Mouse (Mus musculus) embryonic facial prominence, embryonic 11.5 days (tissue): ENCODE data around the gene Olfr1029. TPM values are rescaled to one million over a fixed set of nuclear protein-coding genes. Genes with fewer than 3 reads are reported as not detected.

Source experiments
- polyA plus RNA-seq: library from polyadenylated mRNA; unstranded; fragments of >200 nt; fragmentation: Nextera tagmentation; extraction: Ambion mirVana; gene quantifications from 2 replicates; pipeline ENCODE4 v1.2.1, GENCODE M21; 2014

Olfr1029 gene
- polyA plus RNA-seq, 1 experiment from 2014 or later, result not detected

Other genes with a start within 250 kb of the Olfr1029 start
- not detected in 2 replicates for gene Olfr1012, start 211.1 kb upstream of the Olfr1029 start, polyA plus RNA-seq
- gene Olfr1013, start 206.8 kb upstream of the Olfr1029 start, polyA plus RNA-seq, result not detected in 2 replicates
- gene Olfr1014, start 201.2 kb upstream of the Olfr1029 start, polyA plus RNA-seq, result not detected in 2 replicates
- 0.14 TPM in 1 of 2 replicates, not detected in the other for gene Olfr1015, start 191.9 kb upstream of the Olfr1029 start, polyA plus RNA-seq
- not detected in 2 replicates for gene Olfr1016, start 171.4 kb upstream of the Olfr1029 start, polyA plus RNA-seq
- gene Olfr1018, start 155.4 kb upstream of the Olfr1029 start, polyA plus RNA-seq, result not detected in 2 replicates
- gene Olfr1019, start 128.4 kb upstream of the Olfr1029 start, polyA plus RNA-seq, result not detected in 2 replicates
- not detected in 2 replicates for gene Olfr1020, start 126.9 kb upstream of the Olfr1029 start, polyA plus RNA-seq
- not detected in 2 replicates for gene Olfr1022, start 105.3 kb upstream of the Olfr1029 start, polyA plus RNA-seq
- not detected in 2 replicates for gene Olfr1023, start 88.3 kb upstream of the Olfr1029 start, polyA plus RNA-seq
- gene Olfr1024, start 68.8 kb upstream of the Olfr1029 start, polyA plus RNA-seq, result not detected in 2 replicates
- not detected in 2 replicates for gene Olfr1025-ps1, start 58.7 kb upstream of the Olfr1029 start, polyA plus RNA-seq
- 0.18 and 0.22 TPM in 2 replicates for gene Olfr1026, start 52.3 kb upstream of the Olfr1029 start, polyA plus RNA-seq
- not detected in 2 replicates for gene Olfr1028, start 23.5 kb upstream of the Olfr1029 start, polyA plus RNA-seq
- gene Olfr1030, start 5.4 kb downstream of the Olfr1029 start, polyA plus RNA-seq, result not detected in 2 replicates
- not detected in 2 replicates for gene Olfr1031, start 16.4 kb downstream of the Olfr1029 start, polyA plus RNA-seq
- not detected in 2 replicates for gene Olfr1032, start 31.6 kb downstream of the Olfr1029 start, polyA plus RNA-seq
- 0.06 TPM in 1 of 2 replicates, not detected in the other for gene Olfr1033, start 46.7 kb downstream of the Olfr1029 start, polyA plus RNA-seq
- gene Olfr1034, start 72.0 kb downstream of the Olfr1029 start, polyA plus RNA-seq, result 0.10 TPM in 1 of 2 replicates, not detected in the other
- gene Olfr1036, start 100.1 kb downstream of the Olfr1029 start, polyA plus RNA-seq, result not detected in 2 replicates
- not detected in 2 replicates for gene Olfr1037, start 113.5 kb downstream of the Olfr1029 start, polyA plus RNA-seq
- not detected in 2 replicates for gene Olfr1039, start 162.0 kb downstream of the Olfr1029 start, polyA plus RNA-seq
- not detected in 2 replicates for gene Olfr1040, start 172.8 kb downstream of the Olfr1029 start, polyA plus RNA-seq
- not detected in 2 replicates for gene Olfr1042, start 187.9 kb downstream of the Olfr1029 start, polyA plus RNA-seq
- gene Olfr1043, start 193.6 kb downstream of the Olfr1029 start, polyA plus RNA-seq, result not detected in 2 replicates
- gene Olfr1044, start 203.9 kb downstream of the Olfr1029 start, polyA plus RNA-seq, result not detected in 2 replicates
- not detected in 2 replicates for gene Olfr52, start 211.8 kb downstream of the Olfr1029 start, polyA plus RNA-seq
- gene Olfr1045, start 229.1 kb downstream of the Olfr1029 start, polyA plus RNA-seq, result not detected in 2 replicates
- gene Olfr1046, start 245.4 kb downstream of the Olfr1029 start, polyA plus RNA-seq, result not detected in 2 replicates